Mouse (Mus musculus): ENCODE measurements around the gene Ugt1a2.
A peak's percentile ranks its signal among the peaks of the same experiment; 100 is the strongest.
"Not testable (repeated sequence)": the region's sequence is repeated elsewhere in the genome, so short reads cannot be mapped to it uniquely, and the experiment has no call there.

Ugt1a2 gene

GRCm38 (mm10) chr1:88213766-88214461, 13.5 kb downstream of the Ugt1a2 start:
- no peaks in the 10 kb centered on the region for H3K36me3 ChIP-seq (ENCODE audit: control insufficient read depth, insufficient read depth, low read length, poor library complexity, severe bottlenecking)

GRCm38 (mm10) chr1:88214462-88214952, 14.1 kb downstream of the Ugt1a2 start:
- DNase-seq (ENCODE audit: low read depth, low spot score) = peak; percentile 20
- H3K36me3 ChIP-seq (ENCODE audit: control insufficient read depth, insufficient read depth, low read length, poor library complexity, severe bottlenecking) = no peaks in the 10 kb centered on the region
- no peaks in the 10 kb centered on the region for H3K27me3 ChIP-seq (ENCODE audit: control insufficient read depth, insufficient read depth, low read length, poor library complexity, severe bottlenecking)

More at GRCm38 (mm10) chr1:88213766-88214461, 13.5 kb downstream of the Ugt1a2 start:
- H3K27me3 ChIP-seq (ENCODE audit: control insufficient read depth, insufficient read depth, low read length, poor library complexity, severe bottlenecking) = no peaks in the 10 kb centered on the region
- peak; percentile 22 for DNase-seq (ENCODE audit: low read depth, low spot score)

GRCm38 (mm10) chr1:88215466-88216380, 15.3 kb downstream of the Ugt1a2 start:
- no peaks in the 10 kb centered on the region for H3K36me3 ChIP-seq (ENCODE audit: control insufficient read depth, insufficient read depth, low read length, poor library complexity, severe bottlenecking)
- peak; percentile 15 for DNase-seq (ENCODE audit: low read depth, low spot score)
- no peaks in the 10 kb centered on the region for H3K27me3 ChIP-seq (ENCODE audit: control insufficient read depth, insufficient read depth, low read length, poor library complexity, severe bottlenecking)

GRCm38 (mm10) chr1:88216551-88216950, 16.1 kb downstream of the Ugt1a2 start:
- H3K36me3 ChIP-seq (ENCODE audit: control insufficient read depth, insufficient read depth, low read length, poor library complexity, severe bottlenecking) = no peaks in the 10 kb centered on the region
- DNase-seq (ENCODE audit: low read depth, low spot score) = peak; percentile 10
- H3K27me3 ChIP-seq (ENCODE audit: control insufficient read depth, insufficient read depth, low read length, poor library complexity, severe bottlenecking) = no peaks in the 10 kb centered on the region

- H3K36me3 ChIP-seq (ENCODE audit: control insufficient read depth, insufficient read depth, low read length, poor library complexity, severe bottlenecking) = no peaks in the 10 kb centered on the region
- DNase-seq (ENCODE audit: low read depth, low spot score) = peak; percentile 16
- no peaks in the 10 kb centered on the region for H3K27me3 ChIP-seq (ENCODE audit: control insufficient read depth, insufficient read depth, low read length, poor library complexity, severe bottlenecking)
Measured at GRCm38 (mm10) chr1:88217144-88217543, 16.7 kb downstream of the Ugt1a2 start.

- DNase-seq (ENCODE audit: low read depth, low spot score) = peak; percentile 23
- Histone ChIP-seq H3K27me3 (ENCODE audit: control insufficient read depth, insufficient read depth, low read length, poor library complexity, severe bottlenecking) (no peaks in the 10 kb centered on the region), H3K36me3 (ENCODE audit: control insufficient read depth, insufficient read depth, low read length, poor library complexity, severe bottlenecking) (no peaks in the 10 kb centered on the region)
Measured at GRCm38 (mm10) chr1:88217576-88217975, 17.2 kb downstream of the Ugt1a2 start.

GRCm38 (mm10) chr1:88218051-88218450, 17.6 kb downstream of the Ugt1a2 start:
- DNase-seq (ENCODE audit: low read depth, low spot score) = peak; percentile 9
- Histone ChIP-seq H3K36me3 (ENCODE audit: control insufficient read depth, insufficient read depth, low read length, poor library complexity, severe bottlenecking) (no peaks in the 10 kb centered on the region), H3K27me3 (ENCODE audit: control insufficient read depth, insufficient read depth, low read length, poor library complexity, severe bottlenecking) (no peaks in the 10 kb centered on the region)

GRCm38 (mm10) chr1:88218591-88218990, 18.2 kb downstream of the Ugt1a2 start:
- Histone ChIP-seq H3K27me3 (ENCODE audit: control insufficient read depth, insufficient read depth, low read length, poor library complexity, severe bottlenecking) (no peaks in the 10 kb centered on the region), H3K36me3 (ENCODE audit: control insufficient read depth, insufficient read depth, low read length, poor library complexity, severe bottlenecking) (no peaks in the 10 kb centered on the region)
- peak; percentile 5 for DNase-seq (ENCODE audit: low read depth, low spot score)

GRCm38 (mm10) chr1:88219054-88219453, 18.7 kb downstream of the Ugt1a2 start:
- H3K36me3 ChIP-seq (ENCODE audit: control insufficient read depth, insufficient read depth, low read length, poor library complexity, severe bottlenecking) = no peaks in the 10 kb centered on the region
- H3K27me3 ChIP-seq (ENCODE audit: control insufficient read depth, insufficient read depth, low read length, poor library complexity, severe bottlenecking) = no peaks in the 10 kb centered on the region
- DNase-seq (ENCODE audit: low read depth, low spot score) = peak; percentile 19

- H3K36me3 ChIP-seq (ENCODE audit: control insufficient read depth, insufficient read depth, low read length, poor library complexity, severe bottlenecking) = no peaks in the 10 kb centered on the region
- DNase-seq (ENCODE audit: low read depth, low spot score) = no peak
Measured at GRCm38 (mm10) chr1:88220336-88220735, 19.9 kb downstream of the Ugt1a2 start.

GRCm38 (mm10) chr1:88222216-88222615, 21.8 kb downstream of the Ugt1a2 start:
- H3K27me3 ChIP-seq (ENCODE audit: control insufficient read depth, insufficient read depth, low read length, poor library complexity, severe bottlenecking) = no peaks in the 10 kb centered on the region
- no peaks in the 10 kb centered on the region for H3K36me3 ChIP-seq (ENCODE audit: control insufficient read depth, insufficient read depth, low read length, poor library complexity, severe bottlenecking)
- peak; percentile 8 for DNase-seq (ENCODE audit: low read depth, low spot score)

More at GRCm38 (mm10) chr1:88220336-88220735, 19.9 kb downstream of the Ugt1a2 start:
- no peaks in the 10 kb centered on the region for H3K27me3 ChIP-seq (ENCODE audit: control insufficient read depth, insufficient read depth, low read length, poor library complexity, severe bottlenecking)

- H3K36me3 ChIP-seq (ENCODE audit: control insufficient read depth, insufficient read depth, low read length, poor library complexity, severe bottlenecking); H3K27me3 ChIP-seq (ENCODE audit: control insufficient read depth, insufficient read depth, low read length, poor library complexity, severe bottlenecking): not testable (repeated sequence)
- DNase-seq (ENCODE audit: low read depth, low spot score) = peak; percentile 14
Measured at GRCm38 (mm10) chr1:88223011-88223515, 22.7 kb downstream of the Ugt1a2 start.

GRCm38 (mm10) chr1:88223591-88223990, 23.2 kb downstream of the Ugt1a2 start:
- DNase-seq (ENCODE audit: low read depth, low spot score) = peak; percentile 26
- H3K36me3 ChIP-seq (ENCODE audit: control insufficient read depth, insufficient read depth, low read length, poor library complexity, severe bottlenecking) = no peaks in the 10 kb centered on the region
- H3K27me3 ChIP-seq (ENCODE audit: control insufficient read depth, insufficient read depth, low read length, poor library complexity, severe bottlenecking) = no peaks in the 10 kb centered on the region

GRCm38 (mm10) chr1:88224029-88224776, 23.8 kb downstream of the Ugt1a2 start:
- Histone ChIP-seq H3K36me3 (ENCODE audit: control insufficient read depth, insufficient read depth, low read length, poor library complexity, severe bottlenecking) (no peaks in the 10 kb centered on the region), H3K27me3 (ENCODE audit: control insufficient read depth, insufficient read depth, low read length, poor library complexity, severe bottlenecking) (no peaks in the 10 kb centered on the region)
- DNase-seq (ENCODE audit: low read depth, low spot score) = peak; percentile 34

All from splenic B cell, adult 2 months (primary cell).